Mouse (Mus musculus) neural tube, embryonic 12.5 days (tissue): ENCODE measurements at regions not wholly inside any gene's neighbourhood (a gene's known extent, or its start where the extent isn't known, plus 50 kb on each side); places are given as distances from the start of the nearest gene placed in this dataset.

Experiments
- ATAC-seq: fragments of 200-750 bp; cut with Nextera tagmentation; 2 replicates; pipeline ENCODE4 v1.8.0; 2017; ENCODE audit warnings: low read depth, mild to moderate bottlenecking, moderate TSS enrichment, moderate library complexity; ENCODE audit not compliant: low FRiP score
- H3K27ac ChIP-seq: fragments of 300-500 bp; sonication (generic); 2 replicates; pipeline ENCODE4 v1.5.1; 2016
- H3K27me3 ChIP-seq: fragments of 300-500 bp; sonication (generic); replicated peaks from 2 replicates; pipeline ENCODE4 v1.6.1; 2016; ENCODE audit warnings: mild to moderate bottlenecking
- H3K36me3 ChIP-seq: fragments of 300-500 bp; sonication (generic); 2 replicates; pipeline ENCODE4 v1.6.1; 2016; ENCODE audit warnings: mild to moderate bottlenecking
- H3K4me1 ChIP-seq: fragments of 300-500 bp; sonication (generic); 2 replicates; pipeline ENCODE4 v1.6.1; 2016
- H3K4me2 ChIP-seq: fragments of 300-500 bp; sonication (generic); replicated peaks from 2 replicates; pipeline ENCODE4 v1.6.1; 2016; ENCODE audit warnings: mild to moderate bottlenecking
- H3K4me3 ChIP-seq: fragments of 300-500 bp; sonication (generic); 2 replicates; pipeline ENCODE4 v1.5.1; 2016
- H3K9ac ChIP-seq: fragments of 300-500 bp; sonication (generic); 2 replicates; pipeline ENCODE4 v1.6.1; 2016; ENCODE audit warnings: mild to moderate bottlenecking
- H3K9me3 ChIP-seq: fragments of 300-500 bp; sonication (generic); 2 replicates; pipeline ENCODE4 v1.6.1; 2016; ENCODE audit warnings: mild to moderate bottlenecking
- WGBS: fragments of 180-500 bp; shearing (Covaris S2); methylation state at CpG from one replicate; pipeline ENCODE4 v1.1.7; 2016; 5-methylcytosine and 5-hydroxymethylcytosine counted together

GRCm38 (mm10) chr3:149705322-149705721 is 715.0 kb upstream of the Adgrl2 start:
- no peak for ATAC-seq
- no peaks in the 10 kb centered on the region for H3K36me3 ChIP-seq
- H3K9ac ChIP-seq, result no peak overlapping the region
- no peaks in the 10 kb centered on the region for H3K4me1 ChIP-seq
- no peaks in the 10 kb centered on the region for H3K27me3 ChIP-seq
- H3K27ac ChIP-seq, result no peak overlapping the region
- H3K4me2 ChIP-seq, result peak overlapping the region; percentile 28; the same call in 1 of the 2 replicates
- 73% methylated on average over 12 of the region's 12 CpGs for WGBS
- H3K4me3 ChIP-seq, result no peak overlapping the region
- H3K9me3 ChIP-seq, result no peaks in the 10 kb centered on the region

GRCm38 (mm10) chr3:149704478-149704877 is 714.1 kb upstream of the Adgrl2 start:
- 92% methylated on average over 4 of the region's 4 CpGs for WGBS
- no peak overlapping the region for H3K4me3 ChIP-seq
- no peaks in the 10 kb centered on the region for H3K27me3 ChIP-seq
- ATAC-seq, result no peak
- no peaks in the 10 kb centered on the region for H3K9me3 ChIP-seq
- no peak overlapping the region for H3K27ac ChIP-seq
- H3K4me2 ChIP-seq, result no peak overlapping the region
- no peak overlapping the region for H3K9ac ChIP-seq
- no peaks in the 10 kb centered on the region for H3K4me1 ChIP-seq
- H3K36me3 ChIP-seq, result no peaks in the 10 kb centered on the region

- no peak overlapping the region for H3K4me2 ChIP-seq
- no peaks in the 10 kb centered on the region for H3K36me3 ChIP-seq
- H3K27ac ChIP-seq, result no peak overlapping the region
- no peak overlapping the region for H3K9ac ChIP-seq
- WGBS, result 90% methylated on average over 4 of the region's 4 CpGs
- no peak overlapping the region for H3K4me3 ChIP-seq
- no peaks in the 10 kb centered on the region for H3K27me3 ChIP-seq
- H3K4me1 ChIP-seq, result no peaks in the 10 kb centered on the region
- H3K9me3 ChIP-seq, result no peaks in the 10 kb centered on the region
- ATAC-seq, result no peak
These were observed 693.2 kb upstream of the Adgrl2 start for GRCm38 (mm10) chr3:149683561-149683960.

- no peaks in the 10 kb centered on the region for H3K36me3 ChIP-seq
- H3K4me2 ChIP-seq, result no peak overlapping the region
- no peaks in the 10 kb centered on the region for H3K4me1 ChIP-seq
- 87% methylated on average over 5 of the region's 5 CpGs for WGBS
- no peak overlapping the region for H3K4me3 ChIP-seq
- no peak overlapping the region for H3K27ac ChIP-seq
- no peak overlapping the region for H3K9ac ChIP-seq
- no peak for ATAC-seq
- no peaks in the 10 kb centered on the region for H3K27me3 ChIP-seq
- H3K9me3 ChIP-seq, result no peaks in the 10 kb centered on the region
These were observed 691.9 kb upstream of the Adgrl2 start for GRCm38 (mm10) chr3:149682246-149682645.

GRCm38 (mm10) chr3:149673926-149674325 is 683.6 kb upstream of the Adgrl2 start:
- no peak for ATAC-seq
- no peak overlapping the region for H3K4me3 ChIP-seq
- H3K36me3 ChIP-seq, result no peaks in the 10 kb centered on the region
- H3K4me1 ChIP-seq, result no peaks in the 10 kb centered on the region
- no peaks in the 10 kb centered on the region for H3K27me3 ChIP-seq
- no peaks in the 10 kb centered on the region for H3K9me3 ChIP-seq
- H3K4me2 ChIP-seq, result no peak overlapping the region
- no peak overlapping the region for H3K27ac ChIP-seq
- no peak overlapping the region for H3K9ac ChIP-seq

GRCm38 (mm10) chr3:149664624-149665023 is 674.3 kb upstream of the Adgrl2 start:
- H3K27ac ChIP-seq, result no peak overlapping the region
- ATAC-seq, result no peak
- no peaks in the 10 kb centered on the region for H3K27me3 ChIP-seq
- H3K9me3 ChIP-seq, result no peaks in the 10 kb centered on the region
- WGBS, result 94% methylated on average over 3 of the region's 3 CpGs
- H3K36me3 ChIP-seq, result no peaks in the 10 kb centered on the region
- no peaks in the 10 kb centered on the region for H3K4me1 ChIP-seq
- H3K4me2 ChIP-seq, result no peak overlapping the region
- no peak overlapping the region for H3K9ac ChIP-seq
- no peak overlapping the region for H3K4me3 ChIP-seq

GRCm38 (mm10) chr3:149638324-149638723 is 648.0 kb upstream of the Adgrl2 start:
- no peaks in the 10 kb centered on the region for H3K36me3 ChIP-seq
- no peak overlapping the region for H3K9ac ChIP-seq
- H3K27ac ChIP-seq, result no peak overlapping the region
- no peaks in the 10 kb centered on the region for H3K4me1 ChIP-seq
- H3K4me3 ChIP-seq, result no peak overlapping the region
- ATAC-seq, result no peak
- no peaks in the 10 kb centered on the region for H3K9me3 ChIP-seq
- no peak overlapping the region for H3K4me2 ChIP-seq
- WGBS, result 75% methylated on average over 2 of the region's 2 CpGs
- H3K27me3 ChIP-seq, result no peaks in the 10 kb centered on the region

GRCm38 (mm10) chr3:149626186-149626585 is 635.8 kb upstream of the Adgrl2 start:
- Histone ChIP-seq H3K36me3 (no peaks in the 10 kb centered on the region), H3K4me2 (no peak overlapping the region), H3K27ac (no peak overlapping the region), H3K9ac (no peak overlapping the region), H3K27me3 (no peaks in the 10 kb centered on the region), H3K4me1 (no peaks in the 10 kb centered on the region), H3K9me3 (no peaks in the 10 kb centered on the region), H3K4me3 (no peak overlapping the region)
- ATAC-seq, result no peak

- H3K4me2 ChIP-seq, result no peak overlapping the region
- WGBS, result 93% methylated on average over 1 of the region's 1 CpGs
These were observed 635.1 kb upstream of the Adgrl2 start for GRCm38 (mm10) chr3:149625497-149625896.

GRCm38 (mm10) chr3:149625066-149625465 is 634.7 kb upstream of the Adgrl2 start:
- Histone ChIP-seq H3K4me2 (no peak overlapping the region), H3K27ac (no peak overlapping the region), H3K9ac (no peak overlapping the region), H3K27me3 (no peaks in the 10 kb centered on the region), H3K9me3 (no peaks in the 10 kb centered on the region), H3K36me3 (no peaks in the 10 kb centered on the region), H3K4me3 (no peak overlapping the region), H3K4me1 (no peaks in the 10 kb centered on the region)
- ATAC-seq, result no peak
- 86% methylated on average over 3 of the region's 3 CpGs for WGBS

More at GRCm38 (mm10) chr3:149625497-149625896, 635.1 kb upstream of the Adgrl2 start:
- H3K4me1 ChIP-seq, result no peaks in the 10 kb centered on the region
- H3K9me3 ChIP-seq, result no peaks in the 10 kb centered on the region
- no peak overlapping the region for H3K4me3 ChIP-seq
- H3K9ac ChIP-seq, result no peak overlapping the region
- no peak for ATAC-seq
- H3K36me3 ChIP-seq, result no peaks in the 10 kb centered on the region
- H3K27ac ChIP-seq, result no peak overlapping the region
- H3K27me3 ChIP-seq, result no peaks in the 10 kb centered on the region

GRCm38 (mm10) chr3:149623851-149624532 is 633.6 kb upstream of the Adgrl2 start:
- 80% methylated on average over 4 of the region's 4 CpGs for WGBS
- H3K4me3 ChIP-seq, result no peak overlapping the region
- no peak overlapping the region for H3K9ac ChIP-seq
- no peaks in the 10 kb centered on the region for H3K36me3 ChIP-seq
- no peaks in the 10 kb centered on the region for H3K4me1 ChIP-seq
- H3K4me2 ChIP-seq, result no peak overlapping the region
- H3K27ac ChIP-seq, result no peak overlapping the region
- ATAC-seq, result no peak
- H3K9me3 ChIP-seq, result no peaks in the 10 kb centered on the region
- H3K27me3 ChIP-seq, result no peaks in the 10 kb centered on the region

- Histone ChIP-seq H3K9ac (no peak overlapping the region), H3K36me3 (no peaks in the 10 kb centered on the region), H3K4me2 (no peak overlapping the region), H3K9me3 (no peaks in the 10 kb centered on the region), H3K4me1 (no peaks in the 10 kb centered on the region), H3K27me3 (no peaks in the 10 kb centered on the region), H3K27ac (no peak overlapping the region), H3K4me3 (no peak overlapping the region)
- ATAC-seq, result no peak
- 85% methylated on average over 5 of the region's 5 CpGs for WGBS
These were observed 613.5 kb upstream of the Adgrl2 start for GRCm38 (mm10) chr3:149603865-149604264.

GRCm38 (mm10) chr3:149601276-149601675 is 610.9 kb upstream of the Adgrl2 start:
- 56% methylated on average over 5 of the region's 5 CpGs for WGBS
- no peak overlapping the region for H3K4me2 ChIP-seq

More at GRCm38 (mm10) chr3:149601276-149601675, 610.9 kb upstream of the Adgrl2 start:
- Histone ChIP-seq H3K9ac (no peak overlapping the region), H3K4me1 (no peaks in the 10 kb centered on the region), H3K9me3 (no peaks in the 10 kb centered on the region), H3K36me3 (no peaks in the 10 kb centered on the region), H3K27me3 (no peaks in the 10 kb centered on the region), H3K4me3 (no peak overlapping the region), H3K27ac (no peak overlapping the region)
- no peak for ATAC-seq
